Mouse (Mus musculus) kidney, postnatal 25 days (tissue): ENCODE results near the gene Gm21870.
"Not testable (repeated sequence)": the region's sequence is repeated elsewhere in the genome, so short reads cannot be mapped to it uniquely, and the experiment has no call there.

Experiments
- DNase-seq, 2 experiments: peaks; one replicate each; pipeline ENCODE4 v3.0.0; 2021; ENCODE audit warnings: mixed read lengths in 2 of 2

Gene Gm21870

DNA sequence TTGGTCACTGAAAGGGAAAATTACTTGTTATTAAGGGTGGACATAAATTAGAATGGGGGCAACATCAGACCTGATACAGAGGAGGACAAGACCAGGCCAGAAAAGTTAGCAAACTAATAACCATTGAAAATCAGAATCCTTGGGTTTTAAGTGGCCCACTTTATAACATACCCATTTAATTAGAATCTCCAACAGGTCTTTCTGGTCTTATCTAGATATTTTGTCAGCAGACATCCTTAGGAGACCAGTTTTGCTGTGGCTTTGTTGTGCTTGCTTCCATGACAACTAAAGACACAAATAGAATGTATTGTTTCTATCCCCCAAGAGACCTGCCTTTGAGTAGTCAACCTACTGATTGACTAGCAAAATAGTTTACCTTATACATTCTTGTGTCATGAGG is at the start of gene Gm21870:
Gene Gm21870, minus strand, starts transcription at position 101 of the 400 bp plus-strand sequence.
- not testable (repeated sequence) for DNase-seq

DNA sequence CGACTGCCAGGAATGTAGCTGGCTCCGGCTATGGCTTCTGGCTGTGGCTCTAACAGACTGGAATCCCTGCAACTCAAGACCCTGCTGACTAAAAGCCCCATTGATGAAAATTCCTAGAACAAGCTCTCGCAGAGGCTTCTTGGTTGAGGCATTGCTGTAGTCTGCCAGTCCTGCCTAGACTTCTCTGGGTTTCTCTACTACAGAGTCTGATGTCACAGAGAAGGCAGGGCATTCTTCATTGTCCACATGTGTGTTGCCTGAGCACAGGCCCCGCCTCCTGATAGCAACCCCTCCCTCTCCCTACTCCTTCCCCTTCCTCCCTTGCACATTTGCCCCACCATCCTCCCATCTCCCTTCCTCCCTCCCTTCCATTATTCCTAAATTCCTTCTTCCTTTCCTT is 30.2 kb downstream of the Gm21870 start, which contains the start of gene Btbd35f6:
Gene Btbd35f6, minus strand, starts transcription at position 101 of the 400 bp plus-strand sequence.
- DNase-seq = not testable (repeated sequence)
